Mouse (Mus musculus): ENCODE results near the gene Gm32742. TPM values are rescaled to one million over a fixed set of nuclear protein-coding genes. Genes with fewer than 3 reads are reported as not detected.
A peak's percentile ranks its signal among the peaks of the same experiment; 100 is the strongest.
"Not testable (repeated sequence)": the region's sequence is repeated elsewhere in the genome, so short reads cannot be mapped to it uniquely, and the experiment has no call there.

Gm32742 gene
- total RNA-seq, 2 experiments from 2014 or later, result not detected

DNA sequence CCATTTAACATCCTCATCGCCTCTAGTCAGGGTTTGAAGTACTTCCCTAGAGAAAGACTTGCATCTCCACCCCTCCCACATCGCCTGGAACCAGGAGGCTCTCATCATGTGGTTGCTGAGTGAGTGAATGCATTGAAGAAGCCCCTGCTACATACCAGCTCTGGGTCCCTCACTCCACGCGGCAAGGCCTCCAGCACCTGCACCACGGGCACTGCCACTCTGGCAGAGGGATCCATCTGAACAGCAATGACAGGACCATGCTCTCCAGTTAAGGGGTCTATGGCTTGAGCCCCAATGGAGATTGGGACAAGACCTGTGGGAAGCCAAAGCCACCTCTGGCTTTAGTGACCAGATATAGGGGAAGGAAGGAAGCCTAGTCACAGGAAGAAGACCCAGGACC, 18.0 kb downstream of the Gm32742 start:
- no peak for DNase-seq

DNA sequence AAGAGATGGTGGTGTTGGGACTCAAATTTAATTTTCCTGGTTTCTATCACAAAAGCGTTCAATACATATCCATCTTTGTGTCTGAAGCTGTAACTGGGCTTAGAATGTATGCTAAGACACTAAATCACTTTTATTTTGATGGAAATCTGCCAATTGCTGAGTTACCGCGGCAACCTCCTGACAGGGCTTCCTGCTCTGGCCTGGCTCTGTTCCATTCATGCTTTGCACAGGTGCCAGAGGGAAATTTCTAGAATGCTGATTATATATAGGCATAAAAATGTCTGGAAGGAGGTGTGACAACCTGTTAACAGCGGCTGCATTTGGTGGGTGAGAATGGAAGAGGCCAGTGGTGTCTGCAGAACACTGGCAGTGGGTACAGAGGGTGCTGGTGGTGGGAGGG, 18.8 kb downstream of the Gm32742 start:
- DNase-seq, result no peak

DNA sequence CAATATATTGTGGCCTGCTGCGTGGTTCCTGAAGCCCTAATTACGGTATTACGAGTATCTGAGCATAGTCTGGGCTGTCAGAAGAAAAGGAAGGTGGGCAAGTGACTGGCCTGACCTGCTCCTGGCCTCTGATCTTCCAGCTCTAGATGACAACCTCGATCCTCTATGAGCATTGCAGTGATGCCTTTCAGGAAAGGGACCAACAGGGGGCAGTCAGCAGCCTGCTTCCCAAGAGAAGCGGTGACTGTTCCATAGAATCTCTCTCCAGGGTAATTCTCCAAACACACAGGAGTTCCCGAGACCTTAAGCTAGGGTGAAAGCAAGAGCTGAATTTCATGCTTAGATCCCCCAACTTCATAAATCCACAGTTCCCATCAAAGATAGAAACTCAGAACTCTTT, 21.1 kb downstream of the Gm32742 start:
- no peak for DNase-seq

DNA sequence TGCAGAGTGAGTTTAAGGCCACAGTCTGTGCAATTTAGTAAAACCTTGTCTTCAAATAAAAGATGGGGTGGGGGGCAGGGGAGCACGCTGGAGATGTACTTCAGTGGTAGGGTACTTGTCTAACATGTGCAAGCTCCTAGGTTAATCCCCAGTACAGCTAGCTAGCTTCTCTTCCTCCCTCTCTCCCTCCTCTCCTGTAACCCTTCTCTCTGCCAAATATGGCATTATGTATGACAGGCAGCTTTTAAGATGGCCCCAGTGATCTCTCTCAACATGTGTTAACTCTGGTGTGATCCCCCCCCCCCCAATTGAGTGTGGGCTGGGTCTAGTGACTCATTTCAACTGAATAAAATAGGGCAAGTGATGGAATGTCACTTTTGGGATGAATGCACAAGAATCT, 21.9 kb downstream of the Gm32742 start:
- DNase-seq, result no peak

DNA sequence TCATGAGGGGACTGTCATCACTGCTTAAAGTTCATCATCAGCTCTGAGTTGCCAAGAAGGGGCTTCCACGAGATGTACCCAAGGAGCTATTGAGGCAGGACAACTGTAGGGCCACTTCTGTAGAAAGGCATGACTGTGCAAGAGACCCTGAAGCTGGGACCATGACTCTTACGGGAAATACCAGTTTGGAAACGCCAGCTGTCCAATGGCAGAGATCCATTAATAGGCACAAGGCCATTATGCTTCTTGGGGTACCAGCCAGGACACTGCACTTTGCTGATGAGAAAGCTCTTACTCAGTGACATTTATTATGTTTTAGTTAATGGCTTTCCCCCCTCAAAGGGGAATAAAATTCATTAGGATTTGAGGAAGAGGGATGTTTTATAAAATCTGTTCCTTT, 24.6 kb downstream of the Gm32742 start:
- no peak for DNase-seq

DNA sequence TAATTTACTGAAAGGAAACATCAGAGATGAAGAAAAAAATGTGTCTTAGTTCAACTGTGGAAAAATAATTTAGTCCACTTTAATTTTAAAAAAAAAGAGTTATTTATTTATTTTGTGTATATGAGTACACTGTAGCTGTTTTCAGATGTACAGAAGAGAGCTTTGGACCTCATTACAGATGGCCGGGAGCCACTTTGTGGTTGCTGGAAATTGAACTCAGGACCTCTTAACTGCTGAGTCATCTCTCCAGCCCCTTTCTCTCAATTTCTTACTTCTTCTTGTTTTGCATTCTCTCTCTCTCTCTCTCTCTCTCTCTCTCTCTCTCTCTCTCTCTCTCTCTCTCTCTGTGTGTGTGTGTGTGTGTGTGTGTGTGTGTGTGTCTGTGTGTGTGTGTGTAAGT, 25.9 kb downstream of the Gm32742 start:
- DNase-seq, result not testable (repeated sequence)

DNA sequence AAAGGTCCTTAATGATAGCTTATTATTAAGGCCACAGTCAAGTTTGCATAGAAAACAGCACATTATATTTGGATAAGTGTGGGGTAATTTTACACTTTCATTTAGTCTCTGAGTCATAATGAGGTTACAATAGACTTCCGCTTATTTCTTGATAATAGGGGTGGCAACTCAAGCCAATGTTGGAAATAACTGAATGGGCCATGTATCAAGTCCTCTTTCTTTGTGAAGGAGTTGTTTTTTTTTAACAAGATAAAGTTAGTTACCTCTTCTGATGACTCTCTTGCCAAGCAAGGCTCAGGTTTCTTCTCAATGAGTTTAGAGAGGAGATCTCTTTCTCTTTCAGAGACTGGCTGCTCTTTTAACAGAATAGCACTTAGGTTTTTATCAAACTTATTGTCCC, 27.0 kb downstream of the Gm32742 start:
- DNase-seq, result no peak

DNA sequence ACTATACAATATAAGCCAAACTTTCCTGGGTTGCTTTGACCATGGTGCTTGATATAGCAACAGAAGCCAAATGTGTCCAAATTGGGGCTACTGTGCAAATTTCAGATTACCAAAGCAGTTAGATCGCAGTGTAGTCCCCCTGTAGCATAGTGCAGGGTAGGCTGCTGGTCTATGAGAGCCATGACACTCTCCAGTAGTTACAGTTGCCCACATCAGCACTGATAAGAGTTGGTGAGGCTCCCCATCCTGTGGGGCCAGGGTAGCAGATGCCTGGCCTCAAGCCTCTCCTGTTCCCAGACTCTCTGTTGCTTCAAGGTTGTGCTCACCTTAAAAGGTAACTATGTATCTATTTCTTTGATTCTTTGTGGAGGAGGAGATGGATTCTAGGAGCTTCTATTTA, 27.5 kb downstream of the Gm32742 start:
- DNase-seq, result no peak

DNA sequence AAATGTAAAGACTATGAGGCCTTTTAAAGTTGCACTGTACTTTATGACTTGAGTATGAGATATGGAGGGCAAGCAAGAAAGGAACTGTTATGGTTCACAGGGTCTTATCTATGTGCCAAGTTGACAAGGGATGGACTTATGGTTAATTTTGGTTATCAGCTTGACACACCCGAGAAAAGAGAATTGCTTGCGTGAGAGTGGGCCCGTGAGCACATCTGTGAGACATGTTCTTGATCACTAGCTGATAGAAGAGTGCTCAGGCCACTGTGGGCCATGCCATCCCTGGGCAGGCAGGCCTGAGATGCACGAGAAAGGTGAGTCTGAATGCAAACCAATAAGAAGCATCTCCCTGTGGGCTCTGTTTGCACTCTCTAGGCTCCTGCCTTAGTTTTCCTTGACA, 27.9 kb downstream of the Gm32742 start:
- no peak for DNase-seq

DNA sequence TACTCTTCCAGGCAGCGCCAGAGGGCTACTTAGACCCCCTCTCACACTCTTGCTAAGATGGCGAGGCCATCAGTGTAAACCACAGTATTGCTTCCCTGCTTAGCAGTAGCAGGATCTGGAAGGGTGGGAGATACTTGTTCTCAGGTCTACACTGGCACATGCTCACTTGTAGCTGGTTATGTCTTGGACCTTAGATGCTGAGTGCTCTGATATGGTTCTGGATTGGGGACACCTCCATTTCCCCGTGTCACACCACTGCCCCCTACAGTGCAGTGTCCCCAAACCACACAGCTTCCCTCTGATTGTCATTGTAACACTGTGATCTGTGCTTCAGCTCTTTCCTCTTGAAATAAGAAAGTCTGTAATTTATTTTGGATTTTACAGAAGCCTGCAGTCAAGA, 28.3 kb downstream of the Gm32742 start:
- no peak for DNase-seq

DNA sequence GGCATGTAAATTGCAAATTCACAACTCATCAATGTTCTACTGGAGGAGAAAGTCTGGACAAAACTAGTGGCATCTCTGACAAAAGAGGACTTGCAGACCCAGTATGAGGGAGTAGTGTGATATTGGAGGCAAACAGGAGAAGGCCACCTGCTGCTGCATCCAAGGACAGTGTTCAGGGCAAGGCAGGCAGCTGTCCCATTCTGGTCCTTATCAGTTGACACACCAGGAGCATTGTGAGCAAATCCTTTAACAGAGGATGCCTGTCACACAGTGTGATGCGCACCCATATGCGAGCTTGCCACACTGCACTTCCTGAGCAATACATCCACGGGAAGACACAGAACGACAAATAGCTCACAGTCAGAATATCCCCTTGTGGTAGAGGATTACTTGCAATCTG, 50.5 kb downstream of the Gm32742 start:
- no peak for DNase-seq

DNA sequence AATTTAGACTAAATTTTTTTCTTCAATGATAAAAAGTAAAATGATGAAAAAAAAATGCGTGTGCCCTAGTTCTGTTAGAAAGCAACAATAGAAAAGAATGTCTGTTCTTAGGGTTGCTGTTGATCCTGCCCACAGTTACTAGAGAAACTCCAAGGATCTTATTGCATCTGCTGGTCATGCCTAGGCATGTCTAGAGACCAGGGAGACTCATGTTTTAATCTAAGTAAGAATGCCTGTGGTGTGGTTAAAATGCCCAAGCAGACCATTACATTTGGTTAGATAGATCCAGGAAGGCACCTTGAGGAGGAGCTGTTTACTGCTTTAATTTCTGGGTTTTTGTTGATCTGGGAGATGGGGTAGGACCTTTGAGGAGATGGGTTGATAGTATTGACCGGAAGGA, 59.6 kb downstream of the Gm32742 start:
- no peak for DNase-seq

DNA sequence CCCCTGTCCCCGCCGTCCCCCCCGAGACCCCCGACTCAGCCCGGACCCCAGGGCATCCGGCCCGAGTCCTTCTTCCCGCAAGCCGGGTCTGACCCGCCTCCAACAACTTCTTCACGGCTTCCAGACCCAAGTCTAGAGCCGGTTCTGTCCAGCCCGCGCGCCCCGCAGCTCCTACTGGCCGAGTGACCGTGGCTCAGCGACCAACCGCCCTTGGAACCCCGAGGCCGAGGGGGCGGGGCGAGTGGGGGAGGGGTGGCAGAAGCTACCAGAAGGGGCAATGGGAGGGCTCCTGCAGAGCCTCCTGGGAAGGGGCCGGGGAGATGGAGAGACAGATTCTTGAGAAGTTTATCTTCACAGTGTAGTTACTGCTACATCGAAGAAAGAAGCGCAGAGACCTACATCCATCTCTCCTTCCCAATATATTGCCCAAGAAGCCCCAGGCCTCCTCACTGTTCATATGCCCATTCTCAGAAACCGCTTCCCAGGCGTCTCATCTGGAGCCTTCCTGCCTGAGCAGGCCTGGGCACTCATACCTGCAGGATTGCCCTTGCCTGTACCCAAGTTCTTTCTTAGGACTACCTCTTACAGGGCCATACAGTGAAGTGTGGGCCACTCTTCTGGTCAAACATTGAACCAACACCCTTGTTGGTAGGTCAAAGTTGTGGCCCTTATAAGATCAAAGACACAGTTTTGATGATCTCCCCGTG, 61.4 kb downstream of the Gm32742 start:
- DNase-seq, result peak; percentile 41

DNA sequence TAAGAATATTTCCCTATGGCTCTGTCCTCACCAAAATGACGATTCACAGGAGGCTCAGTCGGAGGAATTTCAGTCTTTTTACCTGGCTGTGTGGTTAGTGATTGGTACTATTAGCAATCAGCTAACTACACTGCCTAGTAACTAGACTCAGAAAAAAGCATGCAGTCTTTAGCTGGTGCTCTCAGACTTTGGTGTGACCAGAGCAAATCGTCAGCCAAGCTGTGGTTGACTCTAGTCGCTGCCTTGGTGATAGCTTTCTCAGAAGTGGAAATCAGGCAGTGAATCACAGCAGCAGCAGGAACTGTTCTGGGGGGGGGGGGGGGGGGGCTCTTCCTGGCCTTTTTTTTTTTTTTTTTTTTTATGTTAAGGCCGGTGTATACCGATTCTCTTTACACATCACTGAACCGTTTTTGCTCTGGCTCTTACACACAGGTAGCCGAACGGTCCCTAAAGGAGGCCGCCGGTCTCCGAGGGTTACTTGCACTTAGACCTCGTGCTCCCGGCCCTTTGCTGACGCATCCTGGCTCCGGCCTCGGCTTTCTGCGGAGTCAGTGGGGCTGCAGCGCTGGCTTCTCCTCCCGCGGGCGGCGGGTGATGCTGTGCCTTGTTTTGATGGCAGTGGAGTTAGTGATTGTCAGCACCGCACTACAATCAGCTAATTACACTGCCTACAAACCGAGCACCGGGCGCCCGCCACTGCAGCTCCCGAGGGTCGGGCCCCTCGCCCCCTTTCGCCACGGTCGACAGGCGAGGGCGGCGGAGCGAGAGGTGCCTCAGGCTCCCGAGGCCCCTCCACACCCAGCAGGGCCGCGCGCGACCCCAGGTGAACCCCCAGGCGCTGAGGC, 62.1 kb downstream of the Gm32742 start:
- DNase-seq, result peak; percentile 54

DNA sequence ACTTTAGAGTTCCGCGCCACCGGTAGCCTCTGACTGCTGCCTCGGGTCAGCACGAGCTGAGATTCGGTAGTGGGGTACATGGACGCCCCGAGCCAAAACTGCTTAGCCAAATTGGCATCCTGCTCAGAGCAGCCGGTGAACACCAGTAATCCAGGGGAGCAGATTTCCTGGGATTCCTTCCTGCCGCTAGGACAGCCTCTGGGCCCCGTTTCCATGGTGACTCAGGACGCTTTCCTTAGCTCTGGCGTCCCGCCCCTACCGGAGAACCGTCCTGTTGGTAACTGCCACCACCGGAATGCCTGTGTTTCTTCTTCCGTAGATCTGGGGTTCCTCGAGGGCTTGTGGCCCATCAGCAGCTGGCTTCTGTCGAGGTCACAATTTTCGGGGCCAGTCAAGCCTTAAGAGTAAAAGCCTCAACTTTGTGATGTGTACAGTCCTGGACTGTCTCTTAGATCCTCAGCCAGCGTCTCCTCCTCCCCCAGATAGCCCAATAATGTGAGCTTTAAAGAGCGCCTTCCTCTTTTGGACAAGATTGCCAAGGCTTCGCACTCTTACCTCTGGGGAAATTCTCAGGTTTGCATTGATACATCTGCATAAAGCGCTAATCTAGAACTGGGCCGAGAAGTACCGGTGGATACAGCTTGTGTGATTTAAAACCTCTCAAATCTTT, 63.4 kb downstream of the Gm32742 start, which contains the start of gene 4833427G06Rik:
Gene 4833427G06Rik (minus strand): TSS at position 323 of the 670 bp plus-strand sequence.
- DNase-seq, result peak; percentile 24

DNA sequence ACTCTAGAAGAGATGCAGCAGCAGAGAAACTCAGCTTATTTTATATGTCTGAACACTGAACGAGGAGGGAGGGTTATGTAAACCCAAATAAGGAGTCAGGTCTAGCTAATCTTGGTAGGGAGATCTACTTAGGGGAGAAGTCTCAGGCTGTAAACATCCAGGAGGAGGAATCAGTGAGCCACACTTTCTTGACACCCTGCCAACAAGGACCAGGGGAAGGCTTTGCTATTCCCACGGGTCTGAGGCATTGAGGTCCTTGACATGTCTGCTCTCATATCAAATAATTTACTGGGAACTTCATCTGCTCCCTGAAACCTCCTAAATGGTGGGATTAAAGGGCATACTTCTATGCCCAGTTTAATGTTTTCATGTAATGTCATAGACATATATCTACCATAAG, 69.0 kb downstream of the Gm32742 start:
- DNase-seq, result no peak

DNA sequence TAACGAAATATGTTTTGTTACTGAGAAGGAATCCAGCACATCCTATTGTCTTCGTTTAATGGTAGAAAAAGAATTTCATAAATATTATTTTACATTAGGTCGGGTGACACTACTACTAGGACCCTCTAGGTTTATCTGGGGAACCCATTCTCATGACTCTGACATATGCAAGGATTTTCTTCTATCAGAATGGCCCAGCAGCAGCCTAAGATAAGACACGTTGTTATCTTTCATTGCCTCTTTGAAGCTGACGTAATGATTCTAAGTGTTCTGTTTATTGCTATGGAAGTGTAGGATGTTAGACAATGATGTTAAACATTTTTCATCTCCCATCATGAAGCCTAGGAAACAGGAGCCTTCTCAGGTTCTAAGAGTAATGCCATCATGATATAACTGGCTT, 71.6 kb downstream of the Gm32742 start:
- no peak for DNase-seq

DNA sequence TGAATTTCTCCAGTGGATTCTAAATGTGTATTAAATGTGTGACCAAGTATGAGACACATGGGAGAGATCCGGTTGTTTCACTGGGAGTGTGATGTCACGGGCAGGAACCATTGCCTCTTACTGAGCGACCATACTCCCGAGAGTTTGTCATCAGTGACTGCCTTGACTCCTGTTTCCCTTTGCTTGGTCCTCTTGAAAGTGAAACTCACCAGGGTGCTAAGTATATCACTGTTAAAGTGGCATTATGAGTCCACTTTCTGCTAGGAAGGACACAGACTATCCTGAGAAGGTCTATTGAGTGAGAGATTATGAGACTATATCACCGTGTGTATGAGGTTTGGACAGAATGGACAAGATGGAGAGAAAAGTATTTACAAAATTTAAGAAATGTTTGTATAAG, 83.7 kb downstream of the Gm32742 start:
- DNase-seq, result no peak

Small RNAs within 50 kb of the gene (microRNA-seq; reads per million reads assigned to microRNA genes)
- gene Mir34b, result 1.3 to 1.6 reads per million in 2 experiments
- gene Mir34c, result 19.1 to 65.7 reads per million in 2 experiments

Other genes with a start within 250 kb of the Gm32742 start
- gene Sik2, start 156.4 kb downstream of the Gm32742 start, total RNA-seq (2021), result 10 to 100 TPM; 15.4 to 16.6 TPM
- not detected for gene Btg4, start 104.6 kb downstream of the Gm32742 start, total RNA-seq (2021)
- 1 to 10 TPM; 2.4 to 2.9 TPM for gene Layn, start 88.4 kb downstream of the Gm32742 start, total RNA-seq (2021)
- not detected for gene 4833427G06Rik, start 63.4 kb downstream of the Gm32742 start, total RNA-seq (2021)
- gene Pou2af1, start 48.2 kb upstream of the Gm32742 start, total RNA-seq (2021), result 1 to 10 TPM in 1 of 2 experiments, under 1 TPM in 1; 0.21 to 1.4 TPM
- 1 to 10 TPM; 1.3 to 1.6 TPM for gene Colca2, start 113.1 kb upstream of the Gm32742 start, total RNA-seq (2021)
- not detected for gene 1810046K07Rik, start 163.4 kb upstream of the Gm32742 start, total RNA-seq (2021)